Mouse (Mus musculus) limb, embryonic 15.5 days (tissue): ENCODE results near the gene Prss42. TPM values are rescaled to one million over a fixed set of nuclear protein-coding genes. Genes with fewer than 3 reads are reported as not detected.

Experiments used
- ATAC-seq: fragments of 200-750 bp; cut with Nextera tagmentation; 2 replicates; pipeline ENCODE4 v1.8.0; 2017; ENCODE audit warnings: low read depth, moderate TSS enrichment; ENCODE audit not compliant: insufficient number of reproducible peaks, low FRiP score, low TSS enrichment
- H3K27ac ChIP-seq: fragments of 300-500 bp; sonication (generic); 2 replicates; pipeline ENCODE4 v1.5.1; 2015; ENCODE audit warnings: moderate library complexity, mild to moderate bottlenecking, inconsistent platforms
- H3K27me3 ChIP-seq: fragments of 300-500 bp; sonication (generic); 2 replicates; pipeline ENCODE4 v1.6.1; 2015; ENCODE audit warnings: inconsistent platforms
- H3K36me3 ChIP-seq: fragments of 300-500 bp; sonication (generic); 2 replicates; pipeline ENCODE4 v1.6.1; 2015; ENCODE audit warnings: inconsistent platforms
- H3K4me1 ChIP-seq: fragments of 300-500 bp; sonication (generic); 2 replicates; pipeline ENCODE4 v1.6.1; 2015; ENCODE audit warnings: inconsistent platforms
- H3K4me2 ChIP-seq: fragments of 300-500 bp; sonication (generic); 2 replicates; pipeline ENCODE4 v1.6.1; 2015; ENCODE audit warnings: mild to moderate bottlenecking, inconsistent platforms
- H3K4me3 ChIP-seq: fragments of 300-500 bp; sonication (generic); 2 replicates; pipeline ENCODE4 v1.5.1; 2015; ENCODE audit warnings: mild to moderate bottlenecking, inconsistent platforms
- H3K9ac ChIP-seq: fragments of 300-500 bp; sonication (generic); 2 replicates; pipeline ENCODE4 v1.6.1; 2015; ENCODE audit warnings: inconsistent platforms
- H3K9me3 ChIP-seq: fragments of 300-500 bp; sonication (generic); 2 replicates; pipeline ENCODE4 v1.6.1; 2016; ENCODE audit warnings: inconsistent platforms
- WGBS: fragments of 180-500 bp; shearing (Covaris S2); methylation state at CpG from one replicate; pipeline ENCODE4 v1.1.7; 2015; 5-methylcytosine and 5-hydroxymethylcytosine counted together
- polyA plus RNA-seq: library from polyadenylated mRNA; unstranded; fragments of >200 nt; fragmentation: Nextera tagmentation; extraction: Ambion mirVana; gene quantifications from 2 replicates; pipeline ENCODE4 v1.2.1, GENCODE M21; 2015

Gene Prss42
- polyA plus RNA-seq, 1 experiment from 2014 or later: not detected

- Histone ChIP-seq H3K4me2 (no peak overlapping the region), H3K9me3 (no peaks in the 10 kb centered on the region), H3K27ac (no peak overlapping the region), H3K27me3 (no peaks in the 10 kb centered on the region), H3K4me1 (peaks cover 3% of the 10 kb centered on the region; the same call in 1 of the 2 replicates), H3K36me3 (no peaks in the 10 kb centered on the region), H3K4me3 (no peak overlapping the region), H3K9ac (no peak overlapping the region)
- no peak for ATAC-seq
- WGBS: 38% methylated on average over 10 of the region's 10 CpGs
Observed at GRCm38 (mm10) chr9:110834961-110835360, 37.0 kb downstream of the Prss42 start.

- H3K4me3 ChIP-seq: no peak overlapping the region
- H3K4me2 ChIP-seq: no peak overlapping the region
- no peak for ATAC-seq
- 44% methylated on average over 2 of the region's 2 CpGs for WGBS
- peaks cover 3% of the 10 kb centered on the region; the same call in 1 of the 2 replicates for H3K4me1 ChIP-seq
- no peak overlapping the region for H3K27ac ChIP-seq
- no peaks in the 10 kb centered on the region for H3K9me3 ChIP-seq
- no peaks in the 10 kb centered on the region for H3K27me3 ChIP-seq
- no peaks in the 10 kb centered on the region for H3K36me3 ChIP-seq
- no peak overlapping the region for H3K9ac ChIP-seq
Observed at GRCm38 (mm10) chr9:110836112-110836511, 38.1 kb downstream of the Prss42 start.

GRCm38 (mm10) chr9:110840905-110841304 is 42.9 kb downstream of the Prss42 start:
- H3K9me3 ChIP-seq: no peaks in the 10 kb centered on the region
- no peak for ATAC-seq
- WGBS: 84% methylated on average over 6 of the region's 6 CpGs
- no peaks in the 10 kb centered on the region for H3K4me1 ChIP-seq
- no peaks in the 10 kb centered on the region for H3K27me3 ChIP-seq
- no peak overlapping the region for H3K4me2 ChIP-seq
- H3K9ac ChIP-seq: no peak overlapping the region
- no peak overlapping the region for H3K27ac ChIP-seq
- no peak overlapping the region for H3K4me3 ChIP-seq
- no peaks in the 10 kb centered on the region for H3K36me3 ChIP-seq

- H3K27me3 ChIP-seq: no peaks in the 10 kb centered on the region
- no peaks in the 10 kb centered on the region for H3K4me1 ChIP-seq
- 66% methylated on average over 2 of the region's 2 CpGs for WGBS
- no peak overlapping the region for H3K27ac ChIP-seq
- no peaks in the 10 kb centered on the region for H3K9me3 ChIP-seq
- ATAC-seq: no peak
- no peak overlapping the region for H3K4me3 ChIP-seq
- no peaks in the 10 kb centered on the region for H3K36me3 ChIP-seq
- no peak overlapping the region for H3K4me2 ChIP-seq
- H3K9ac ChIP-seq: no peak overlapping the region
Observed at GRCm38 (mm10) chr9:110841438-110841837, 43.5 kb downstream of the Prss42 start.

- H3K9me3 ChIP-seq: no peaks in the 10 kb centered on the region
- H3K27ac ChIP-seq: no peak within 1 kb of the TSS
- H3K4me2 ChIP-seq: no peak within 1 kb of the TSS
- H3K36me3 ChIP-seq: no peaks in the 10 kb centered on the region
- H3K4me3 ChIP-seq: no peak within 1 kb of the TSS
- H3K27me3 ChIP-seq: no peaks in the 10 kb centered on the region
- 75% methylated on average over 10 of the region's 10 CpGs for WGBS
- no peaks in the 10 kb centered on the region for H3K4me1 ChIP-seq
- H3K9ac ChIP-seq: no peak within 1 kb of the TSS
- ATAC-seq: no peak
Observed at GRCm38 (mm10) chr9:110844206-110844605, 46.2 kb downstream of the Prss42 start, which contains the start of gene Prss46. Gene Prss46, plus strand, starts transcription at chr9:110844506.

- 78% methylated on average over 7 of the region's 7 CpGs for WGBS
- Histone ChIP-seq H3K9ac (no peak overlapping the region), H3K4me3 (no peak overlapping the region), H3K4me2 (no peak overlapping the region), H3K27ac (no peak overlapping the region), H3K27me3 (no peaks in the 10 kb centered on the region), H3K9me3 (no peaks in the 10 kb centered on the region), H3K36me3 (no peaks in the 10 kb centered on the region), H3K4me1 (no peaks in the 10 kb centered on the region)
- no peak for ATAC-seq
Observed at GRCm38 (mm10) chr9:110849162-110849561, 51.2 kb downstream of the Prss42 start.

Other genes with a start within 250 kb of the Prss42 start
- gene Nradd, start 173.7 kb upstream of the Prss42 start, polyA plus RNA-seq: 43.5 and 46.4 TPM in 2 replicates
- 5.7 and 5.8 TPM in 2 replicates for gene Nbeal2, start 144.0 kb upstream of the Prss42 start, polyA plus RNA-seq
- gene Ccdc12, start 141.7 kb upstream of the Prss42 start, polyA plus RNA-seq: 116 and 126 TPM in 2 replicates
- 16.3 and 125 TPM in 2 replicates for gene Myl3, start 56.3 kb upstream of the Prss42 start, polyA plus RNA-seq
- gene Pth1r, start 51.0 kb upstream of the Prss42 start, polyA plus RNA-seq: 82.6 and 110 TPM in 2 replicates
- not detected in 2 replicates for gene Prss44, start 15.8 kb downstream of the Prss42 start, polyA plus RNA-seq
- gene Prss43, start 28.5 kb downstream of the Prss42 start, polyA plus RNA-seq: not detected in 2 replicates
- gene Prss45, start 36.4 kb downstream of the Prss42 start, polyA plus RNA-seq: not detected in 2 replicates
- not detected in 2 replicates for gene Prss46, start 46.3 kb downstream of the Prss42 start, polyA plus RNA-seq
- 0.32 and 0.46 TPM in 2 replicates for gene Prss50, start 59.8 kb downstream of the Prss42 start, polyA plus RNA-seq
- gene Als2cl, start 81.7 kb downstream of the Prss42 start, polyA plus RNA-seq: 2.8 and 3.7 TPM in 2 replicates
- gene Tmie, start 81.9 kb downstream of the Prss42 start, polyA plus RNA-seq: 0.93 and 1.1 TPM in 2 replicates
- not detected in 2 replicates for gene Fam240a, start 118.7 kb downstream of the Prss42 start, polyA plus RNA-seq
- gene Tdgf1, start 148.0 kb downstream of the Prss42 start, polyA plus RNA-seq: 0.56 and 0.69 TPM in 2 replicates
- gene Lrrc2, start 153.4 kb downstream of the Prss42 start, polyA plus RNA-seq: 0.32 and 0.57 TPM in 2 replicates
- not detected in 2 replicates for gene Rtp3, start 192.4 kb downstream of the Prss42 start, polyA plus RNA-seq
- 2.0 and 5.3 TPM in 2 replicates for gene Ltf, start 221.1 kb downstream of the Prss42 start, polyA plus RNA-seq